Mouse (Mus musculus) lung, postnatal 0 days (tissue): ENCODE measurements around the gene Prr7. TPM values are rescaled to one million over a fixed set of nuclear protein-coding genes. Genes with fewer than 3 reads are reported as not detected.

Experiments
- ATAC-seq: fragments of 200-750 bp; cut with Nextera tagmentation; 2 replicates; pipeline ENCODE4 v1.8.0; 2017; ENCODE audit warnings: moderate library complexity
- DNase-seq: peaks from one replicate; pipeline ENCODE4 v3.0.0-alpha.2; 2016; ENCODE audit warnings: low spot score
- H3K27ac ChIP-seq: fragments of 300-500 bp; sonication (generic); 2 replicates; pipeline ENCODE4 v1.5.1; 2014; ENCODE audit warnings: antibody characterized with exemption, mild to moderate bottlenecking, low read length, mixed read lengths
- H3K27me3 ChIP-seq: fragments of 300-500 bp; sonication (generic); replicated peaks from 2 replicates; pipeline ENCODE4 v1.6.1; 2014; ENCODE audit warnings: low read length, mixed read lengths; ENCODE audit not compliant: insufficient read depth
- H3K36me3 ChIP-seq: fragments of 300-500 bp; sonication (generic); 2 replicates; pipeline ENCODE4 v1.6.1; 2014; ENCODE audit warnings: low read length, mixed read lengths; ENCODE audit not compliant: insufficient read depth
- H3K4me1 ChIP-seq: fragments of 300-500 bp; sonication (generic); 2 replicates; pipeline ENCODE4 v1.6.1; 2014; ENCODE audit warnings: antibody characterized with exemption, low read depth, low read length, mixed read lengths; ENCODE audit not compliant: insufficient read depth
- H3K4me2 ChIP-seq: fragments of 300-500 bp; sonication (generic); replicated peaks from 2 replicates; pipeline ENCODE4 v1.6.1; 2014; ENCODE audit warnings: low read depth, mild to moderate bottlenecking, low read length, moderate library complexity, mixed read lengths
- H3K4me3 ChIP-seq: fragments of 300-500 bp; sonication (generic); 2 replicates; pipeline ENCODE4 v1.5.1; 2014; ENCODE audit warnings: low read depth, low read length
- H3K9ac ChIP-seq: fragments of 300-500 bp; sonication (generic); replicated peaks from 2 replicates; pipeline ENCODE4 v1.6.1; 2014; ENCODE audit warnings: low read depth, mild to moderate bottlenecking
- H3K9me3 ChIP-seq: fragments of 300-500 bp; sonication (generic); 2 replicates; pipeline ENCODE4 v1.6.1; 2016; ENCODE audit warnings: low read length, mixed read lengths
- CTCF ChIP-seq: IDR thresholded peaks from 2 replicates; pipeline ENCODE4 v1.5.1; 2016; ENCODE audit warnings: antibody characterized with exemption, mild to moderate bottlenecking
- EP300 ChIP-seq: IDR thresholded peaks from 2 replicates; pipeline ENCODE4 v1.6.1; 2016; ENCODE audit warnings: antibody characterized with exemption, mild to moderate bottlenecking, control low read depth
- WGBS: fragments of 180-500 bp; shearing (Covaris S2); extraction: QIAGEN DNeasy Blood & Tissue Kit; methylation state at CpG from one replicate; pipeline ENCODE4 v1.1.7; 2014; 5-methylcytosine and 5-hydroxymethylcytosine counted together
- polyA plus RNA-seq: library from polyadenylated mRNA; unstranded; fragments of >200 nt; fragmentation: Nextera tagmentation; extraction: Ambion mirVana; gene quantifications from 2 replicates; pipeline ENCODE4 v1.2.1, GENCODE M21; 2015

Prr7 gene
- polyA plus RNA-seq, 1 experiment from 2014 or later: 0.17 TPM

DNA sequence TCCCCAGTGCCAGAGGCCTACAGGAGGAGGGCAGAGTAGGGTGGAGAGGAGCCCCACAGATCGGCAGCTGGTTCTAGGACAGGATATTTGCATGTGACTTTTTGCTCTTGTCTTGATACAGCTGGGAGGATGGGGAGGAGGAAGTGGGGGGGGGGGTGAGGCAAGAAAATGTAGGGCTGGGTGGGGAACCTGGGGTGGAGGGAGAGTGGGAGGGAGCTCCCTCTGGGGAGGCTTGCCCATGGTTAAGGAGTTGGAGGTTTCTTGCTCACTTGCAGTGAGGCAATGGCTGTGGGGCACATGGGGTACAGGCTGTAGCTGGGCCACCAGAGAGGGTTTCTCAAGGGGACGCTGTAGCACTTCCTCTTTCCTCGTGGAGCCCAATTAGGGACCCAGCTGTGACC, 16.5 kb upstream of the Prr7 start:
- H3K27ac ChIP-seq: no peak overlapping the region
- H3K27me3 ChIP-seq: no peaks in the 10 kb centered on the region
- TF ChIP-seq EP300 (no peak), CTCF (no peak)
- peak; percentile 53 for DNase-seq
- 26% methylated on average over 3 of the region's 3 CpGs for WGBS
- H3K9ac ChIP-seq: no peak overlapping the region; the same call in 1 of the 2 replicates
- ATAC-seq: no peak
- peaks cover 10% of the 10 kb centered on the region; the same call in 1 of the 2 replicates for H3K4me1 ChIP-seq
- no peak overlapping the region for H3K4me3 ChIP-seq
- H3K36me3 ChIP-seq: 0 out of 2 replicates have a peak, but pooled peaks cover 7% of the 10 kb centered on the region
- H3K9me3 ChIP-seq: no peaks in the 10 kb centered on the region
- H3K4me2 ChIP-seq: no peak overlapping the region

DNA sequence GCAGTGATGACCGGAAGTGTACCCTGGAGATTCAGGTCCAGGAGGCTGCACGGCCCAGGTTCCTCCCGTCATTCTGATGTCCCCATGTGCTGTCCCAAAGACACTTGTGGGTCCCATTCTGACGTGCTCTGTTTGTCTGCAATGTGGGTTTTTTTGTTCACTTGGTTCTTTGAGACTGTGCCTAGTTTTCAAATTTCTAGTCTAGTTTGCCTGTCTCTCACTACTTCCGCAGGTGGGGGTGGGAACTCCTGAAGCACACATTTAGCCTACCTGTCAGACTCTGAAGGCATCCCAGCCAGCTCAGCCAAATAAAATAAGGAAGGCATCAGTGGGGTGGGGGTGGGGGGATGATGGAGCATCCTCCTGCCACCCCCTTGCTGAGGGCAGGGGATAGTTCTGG, 15.9 kb upstream of the Prr7 start:
- no peaks in the 10 kb centered on the region for H3K27me3 ChIP-seq
- H3K4me1 ChIP-seq: peaks cover 10% of the 10 kb centered on the region; the same call in 1 of the 2 replicates
- no peaks in the 10 kb centered on the region for H3K9me3 ChIP-seq
- no peak overlapping the region for H3K4me2 ChIP-seq
- no peak for DNase-seq
- no peak overlapping the region for H3K4me3 ChIP-seq
- ATAC-seq: no peak
- 0 out of 2 replicates have a peak, but pooled peaks cover 7% of the 10 kb centered on the region for H3K36me3 ChIP-seq
- no peak overlapping the region for H3K9ac ChIP-seq
- TF ChIP-seq CTCF (no peak), EP300 (no peak)
- 91% methylated on average over 5 of the region's 5 CpGs for WGBS
- H3K27ac ChIP-seq: no peak overlapping the region

DNA sequence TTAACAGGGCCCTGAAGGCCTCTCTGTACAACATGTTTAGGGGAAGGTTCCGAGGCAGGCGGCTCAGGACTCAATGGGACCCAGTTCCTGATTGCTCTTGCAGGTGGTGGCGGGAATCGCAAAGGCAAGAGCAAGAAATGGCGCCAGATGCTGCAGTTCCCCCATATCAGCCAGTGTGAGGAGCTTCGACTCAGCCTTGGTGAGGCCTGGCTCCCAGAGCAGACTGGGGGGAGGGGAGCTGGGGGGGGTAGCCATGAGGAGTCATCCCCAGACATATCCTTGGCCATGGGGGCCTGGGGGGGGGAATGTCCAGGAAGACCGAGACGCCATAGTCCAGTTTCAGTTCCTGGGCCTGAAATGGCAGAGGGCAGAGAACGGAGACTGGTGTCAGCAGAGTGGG, 14.9 kb upstream of the Prr7 start:
- 89% methylated on average over 9 of the region's 9 CpGs for WGBS
- Histone ChIP-seq H3K36me3 (peaks cover 16% of the 10 kb centered on the region; the same call in 1 of the 2 replicates), H3K4me1 (peaks cover 10% of the 10 kb centered on the region; the same call in 1 of the 2 replicates), H3K27me3 (no peaks in the 10 kb centered on the region), H3K27ac (no peak overlapping the region), H3K9me3 (no peaks in the 10 kb centered on the region), H3K4me3 (no peak overlapping the region), H3K9ac (no peak overlapping the region), H3K4me2 (no peak overlapping the region)
- ATAC-seq (no peak), DNase-seq (no peak)
- TF ChIP-seq EP300 (no peak), CTCF (no peak)

DNA sequence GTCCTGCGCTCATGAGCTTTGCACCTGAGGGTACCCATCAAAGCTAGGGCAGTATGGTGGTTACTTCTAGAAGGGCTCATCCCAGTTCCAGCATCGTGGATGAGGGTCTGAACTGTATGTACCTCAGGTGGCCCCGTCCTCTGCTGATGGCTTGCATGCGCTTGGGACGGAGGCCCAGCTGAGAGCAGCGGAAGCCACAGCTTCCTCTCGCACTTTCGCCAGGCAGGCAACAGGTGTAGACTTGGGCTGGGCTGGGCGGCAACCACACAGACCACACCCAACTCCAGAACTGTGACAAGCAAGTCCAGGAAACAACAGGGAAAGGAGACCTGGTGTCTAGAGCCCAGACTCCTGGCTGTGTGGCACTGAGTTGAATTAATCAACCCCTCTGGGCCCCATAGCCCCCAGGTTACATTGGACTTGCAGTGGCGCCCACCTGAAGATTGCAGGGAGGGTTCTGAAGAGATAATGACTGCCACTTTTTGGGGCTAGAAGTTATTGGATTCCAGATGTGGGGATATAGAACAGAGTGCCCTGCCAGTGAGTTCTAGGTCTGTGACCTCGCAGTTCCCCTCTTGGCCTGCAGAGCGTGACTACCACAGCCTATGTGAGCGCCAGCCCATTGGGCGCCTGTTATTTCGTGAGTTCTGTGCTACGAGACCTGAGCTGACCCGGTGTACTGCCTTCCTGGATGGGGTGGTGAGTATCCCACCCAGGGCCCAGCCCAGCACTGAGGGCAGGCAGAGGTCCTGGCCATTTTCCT, 14.2 kb upstream of the Prr7 start:
- Histone ChIP-seq H3K9ac (no peak overlapping the region), H3K4me2 (no peak overlapping the region), H3K36me3 (peaks cover 19% of the 10 kb centered on the region; the same call in 1 of the 2 replicates), H3K27me3 (no peaks in the 10 kb centered on the region), H3K27ac (no peak overlapping the region), H3K9me3 (no peaks in the 10 kb centered on the region), H3K4me1 (peaks cover 10% of the 10 kb centered on the region; the same call in 1 of the 2 replicates), H3K4me3 (no peak overlapping the region)
- peak; percentile 33 for TF ChIP-seq CTCF
- TF ChIP-seq EP300: no peak
- DNase-seq: no peak
- ATAC-seq: no peak
- WGBS: 85% methylated on average over 17 of the region's 17 CpGs

DNA sequence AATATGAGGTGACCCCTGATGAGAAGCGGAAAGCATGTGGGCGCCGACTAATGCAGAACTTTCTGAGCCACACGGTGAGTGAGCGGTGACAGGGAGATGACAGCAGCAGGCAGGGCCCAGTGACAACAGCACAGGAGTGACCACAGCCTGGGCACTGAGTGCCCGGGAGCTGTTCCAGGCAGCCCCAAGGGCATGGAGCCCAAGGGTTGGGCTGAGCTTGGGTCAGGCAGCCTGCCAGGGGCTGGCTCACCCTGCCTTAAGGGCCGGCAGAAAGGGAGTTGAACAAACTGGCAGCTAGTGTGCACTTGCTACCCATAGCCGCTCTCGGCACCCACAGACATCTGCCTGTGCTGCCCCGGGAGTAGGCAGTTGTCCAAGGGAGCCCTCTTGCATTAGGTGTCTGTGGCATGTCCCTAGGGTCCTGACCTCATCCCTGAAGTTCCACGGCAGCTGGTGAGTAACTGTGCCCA, 13.5 kb upstream of the Prr7 start:
- no peak for DNase-seq
- Histone ChIP-seq H3K27ac (no peak overlapping the region), H3K4me2 (no peak overlapping the region), H3K4me3 (no peak overlapping the region), H3K9ac (no peak overlapping the region), H3K27me3 (no peaks in the 10 kb centered on the region), H3K4me1 (peaks cover 9% of the 10 kb centered on the region; the same call in 1 of the 2 replicates), H3K36me3 (peaks cover 19% of the 10 kb centered on the region; the same call in 1 of the 2 replicates), H3K9me3 (no peaks in the 10 kb centered on the region)
- WGBS: 78% methylated on average over 11 of the region's 11 CpGs
- TF ChIP-seq EP300 (no peak), CTCF (no peak)
- ATAC-seq: peak; percentile 20; the same call in 1 of the 2 replicates

DNA sequence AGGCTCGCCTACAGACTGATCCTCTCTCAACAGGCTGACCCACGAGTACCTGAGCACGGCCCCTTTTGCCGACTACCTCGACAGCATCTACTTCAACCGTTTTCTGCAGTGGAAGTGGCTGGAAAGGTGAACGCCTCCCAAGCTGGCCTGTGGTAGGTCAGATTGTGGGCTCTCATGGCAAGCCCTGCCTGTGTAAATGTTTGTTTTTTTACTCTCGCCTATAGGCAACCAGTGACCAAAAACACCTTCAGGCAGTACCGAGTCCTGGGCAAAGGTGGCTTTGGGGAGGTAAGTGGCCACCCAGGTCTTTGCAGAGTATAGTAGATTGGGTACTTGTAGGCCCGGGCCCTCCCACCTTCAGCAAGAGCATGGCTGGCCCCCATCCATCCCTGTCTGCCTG, 12.8 kb upstream of the Prr7 start:
- no peak overlapping the region for H3K9ac ChIP-seq
- DNase-seq (no peak), ATAC-seq (no peak)
- no peak overlapping the region for H3K4me2 ChIP-seq
- H3K9me3 ChIP-seq: no peaks in the 10 kb centered on the region
- WGBS: 81% methylated on average over 10 of the region's 10 CpGs
- H3K27ac ChIP-seq: no peak overlapping the region
- H3K4me3 ChIP-seq: no peak overlapping the region
- H3K4me1 ChIP-seq: peaks cover 2% of the 10 kb centered on the region; the same call in 1 of the 2 replicates
- no peak for TF ChIP-seq CTCF
- no peaks in the 10 kb centered on the region for H3K27me3 ChIP-seq
- peaks cover 19% of the 10 kb centered on the region; the same call in 1 of the 2 replicates for H3K36me3 ChIP-seq
